Mouse (Mus musculus) kidney, embryonic 14.5 days (tissue): Measurements from ENCODE around the gene Rabgef1. TPM values are rescaled to one million over a fixed set of nuclear protein-coding genes. Genes with fewer than 3 reads are reported as not detected.

Experiments
- ATAC-seq: fragments of 200-750 bp; cut with Nextera tagmentation; 2 replicates; pipeline ENCODE4 v1.8.0; 2017; ENCODE audit warnings: moderate number of reproducible peaks, mild to moderate bottlenecking, moderate TSS enrichment, moderate library complexity; ENCODE audit not compliant: low FRiP score, low TSS enrichment
- H3K27ac ChIP-seq: fragments of 300-500 bp; sonication (generic); 2 replicates; pipeline ENCODE4 v1.5.1; 2014; ENCODE audit warnings: low read depth, mild to moderate bottlenecking, low read length, moderate library complexity, mixed read lengths
- H3K27me3 ChIP-seq: fragments of 300-500 bp; sonication (generic); 2 replicates; pipeline ENCODE4 v1.6.1; 2014; ENCODE audit warnings: mild to moderate bottlenecking, low read length; ENCODE audit not compliant: control insufficient read depth, insufficient read depth
- H3K36me3 ChIP-seq: fragments of 300-500 bp; sonication (generic); 2 replicates; pipeline ENCODE4 v1.6.1; 2014; ENCODE audit warnings: low read length, mixed read lengths; ENCODE audit not compliant: control insufficient read depth, insufficient read depth
- H3K4me1 ChIP-seq: fragments of 300-500 bp; sonication (generic); 2 replicates; pipeline ENCODE4 v1.6.1; 2014; ENCODE audit warnings: low read length, mixed read lengths; ENCODE audit not compliant: control insufficient read depth, insufficient read depth
- H3K4me2 ChIP-seq: fragments of 300-500 bp; sonication (generic); replicated peaks from 2 replicates; pipeline ENCODE4 v1.6.1; 2014; ENCODE audit warnings: low read depth, mild to moderate bottlenecking, low read length
- H3K4me3 ChIP-seq: fragments of 300-500 bp; sonication (generic); 2 replicates; pipeline ENCODE4 v1.5.1; 2014; ENCODE audit warnings: mild to moderate bottlenecking, low read length
- H3K9ac ChIP-seq: fragments of 300-500 bp; sonication (generic); 2 replicates; pipeline ENCODE4 v1.6.1; 2014; ENCODE audit warnings: low read depth, mild to moderate bottlenecking, low read length, moderate library complexity
- H3K9me3 ChIP-seq: fragments of 300-500 bp; sonication (generic); 2 replicates; pipeline ENCODE4 v1.6.1; 2016; ENCODE audit warnings: low read length; ENCODE audit not compliant: control insufficient read depth
- WGBS: fragments of 180-500 bp; shearing (Covaris S2); extraction: QIAGEN DNeasy Blood & Tissue Kit; methylation state at CpG from one replicate; pipeline ENCODE4 v1.1.7; 2014; 5-methylcytosine and 5-hydroxymethylcytosine counted together
- polyA plus RNA-seq: library from polyadenylated mRNA; unstranded; fragments of >200 nt; fragmentation: Nextera tagmentation; extraction: Ambion mirVana; gene quantifications from 2 replicates; pipeline ENCODE4 v1.2.1, GENCODE M21; 2014

Gene Rabgef1
- polyA plus RNA-seq, 1 experiment from 2014 or later, result 26.7 TPM

- no peak overlapping the region for H3K4me2 ChIP-seq
- no peak overlapping the region for H3K9ac ChIP-seq
- peaks cover 9% of the 10 kb centered on the region; the same call in 1 of the 2 replicates for H3K4me1 ChIP-seq
- H3K9me3 ChIP-seq, result no peaks in the 10 kb centered on the region
- ATAC-seq, result no peak
- 84% methylated on average over 7 of the region's 7 CpGs for WGBS
- H3K27ac ChIP-seq, result no peak overlapping the region
- no peaks in the 10 kb centered on the region for H3K36me3 ChIP-seq
- H3K27me3 ChIP-seq, result no peaks in the 10 kb centered on the region
- no peak overlapping the region for H3K4me3 ChIP-seq
These were observed 28.5 kb upstream of the Rabgef1 start for GRCm38 (mm10) chr5:130143101-130143500.

- H3K9me3 ChIP-seq, result no peaks in the 10 kb centered on the region
- H3K4me2 ChIP-seq, result peak overlapping the region; percentile 96
- ATAC-seq, result peak; percentile 55
- no peaks in the 10 kb centered on the region for H3K36me3 ChIP-seq
- H3K9ac ChIP-seq, result peak overlapping the region; percentile 46; the same call in 1 of the 2 replicates
- no peaks in the 10 kb centered on the region for H3K27me3 ChIP-seq
- H3K4me3 ChIP-seq, result peak overlapping the region; percentile 59
- WGBS, result 4% methylated on average over 20 of the region's 20 CpGs
- peak overlapping the region; percentile 62; the same call in 1 of the 2 replicates for H3K27ac ChIP-seq
- H3K4me1 ChIP-seq, result peaks cover 9% of the 10 kb centered on the region; the same call in 1 of the 2 replicates
These were observed 27.6 kb upstream of the Rabgef1 start for GRCm38 (mm10) chr5:130143977-130144333.

- Histone ChIP-seq H3K4me2 (peak within 1 kb of the TSS; percentile 96), H3K27me3 (no peaks in the 10 kb centered on the region), H3K9me3 (no peaks in the 10 kb centered on the region), H3K9ac (peak within 1 kb of the TSS; percentile 76), H3K27ac (peak within 1 kb of the TSS; percentile 62; the same call in 1 of the 2 replicates), H3K36me3 (no peaks in the 10 kb centered on the region), H3K4me1 (peaks cover 9% of the 10 kb centered on the region; the same call in 1 of the 2 replicates), H3K4me3 (peak within 1 kb of the TSS; percentile 59)
- peak; percentile 98 for ATAC-seq
- WGBS, result under 1% methylated on average over 62 of the region's 66 CpGs
These were observed 27.0 kb upstream of the Rabgef1 start, which contains the start of gene Kctd7 for GRCm38 (mm10) chr5:130144334-130145312. Kctd7 (plus strand) TSS chr5:130144861.

GRCm38 (mm10) chr5:130145961-130146360 is 25.6 kb upstream of the Rabgef1 start:
- no peaks in the 10 kb centered on the region for H3K27me3 ChIP-seq
- no peak overlapping the region for H3K4me3 ChIP-seq
- H3K27ac ChIP-seq, result no peak overlapping the region
- H3K36me3 ChIP-seq, result no peaks in the 10 kb centered on the region
- 78% methylated on average over 8 of the region's 8 CpGs for WGBS
- ATAC-seq, result no peak
- H3K4me2 ChIP-seq, result no peak overlapping the region
- peaks cover 9% of the 10 kb centered on the region; the same call in 1 of the 2 replicates for H3K4me1 ChIP-seq
- no peak overlapping the region for H3K9ac ChIP-seq
- no peaks in the 10 kb centered on the region for H3K9me3 ChIP-seq

- H3K4me2 ChIP-seq, result no peak overlapping the region
- H3K9me3 ChIP-seq, result no peaks in the 10 kb centered on the region
- H3K4me3 ChIP-seq, result no peak overlapping the region
- peaks cover 15% of the 10 kb centered on the region; the same call in 1 of the 2 replicates for H3K36me3 ChIP-seq
- peaks cover 6% of the 10 kb centered on the region; the same call in 1 of the 2 replicates for H3K4me1 ChIP-seq
- ATAC-seq, result no peak
- H3K9ac ChIP-seq, result no peak overlapping the region
- no peak overlapping the region for H3K27ac ChIP-seq
- no peaks in the 10 kb centered on the region for H3K27me3 ChIP-seq
- WGBS, result 61% methylated on average over 7 of the region's 7 CpGs
These were observed 21.8 kb upstream of the Rabgef1 start for GRCm38 (mm10) chr5:130149726-130150310.

GRCm38 (mm10) chr5:130154286-130154685 is 17.3 kb upstream of the Rabgef1 start:
- 91% methylated on average over 2 of the region's 2 CpGs for WGBS
- no peaks in the 10 kb centered on the region for H3K4me1 ChIP-seq
- H3K4me2 ChIP-seq, result no peak overlapping the region
- no peaks in the 10 kb centered on the region for H3K9me3 ChIP-seq
- H3K27ac ChIP-seq, result no peak overlapping the region
- no peak overlapping the region for H3K4me3 ChIP-seq
- H3K9ac ChIP-seq, result no peak overlapping the region
- no peak for ATAC-seq
- peaks cover 15% of the 10 kb centered on the region; the same call in 1 of the 2 replicates for H3K36me3 ChIP-seq
- no peaks in the 10 kb centered on the region for H3K27me3 ChIP-seq

- ATAC-seq, result no peak
- H3K27me3 ChIP-seq, result no peaks in the 10 kb centered on the region
- 66% methylated on average over 4 of the region's 4 CpGs for WGBS
- no peak overlapping the region for H3K4me3 ChIP-seq
- H3K4me1 ChIP-seq, result no peaks in the 10 kb centered on the region
- no peak overlapping the region for H3K9ac ChIP-seq
- no peak overlapping the region for H3K27ac ChIP-seq
- no peaks in the 10 kb centered on the region for H3K36me3 ChIP-seq
- H3K9me3 ChIP-seq, result no peaks in the 10 kb centered on the region
- no peak overlapping the region for H3K4me2 ChIP-seq
These were observed 13.1 kb upstream of the Rabgef1 start for GRCm38 (mm10) chr5:130158545-130158944.

GRCm38 (mm10) chr5:130159761-130160201 is 11.8 kb upstream of the Rabgef1 start:
- no peak overlapping the region for H3K4me3 ChIP-seq
- ATAC-seq, result no peak
- no peak overlapping the region for H3K27ac ChIP-seq
- no peak overlapping the region for H3K9ac ChIP-seq
- no peaks in the 10 kb centered on the region for H3K9me3 ChIP-seq
- no peak overlapping the region for H3K4me2 ChIP-seq
- no peaks in the 10 kb centered on the region for H3K27me3 ChIP-seq
- no peaks in the 10 kb centered on the region for H3K4me1 ChIP-seq
- WGBS, result 67% methylated on average over 7 of the region's 7 CpGs
- H3K36me3 ChIP-seq, result no peaks in the 10 kb centered on the region
